28 mouse cellular contexts compared by ENCODE assay signal in genomic region chr4:87702834-87703233, GRCm38 (mm10).
DNase-seq lines count a peak whose midpoint lies in the region; ATAC-seq and TF ChIP-seq lines count a peak whose summit lies in the region.
"Had no signal": no experiment of that assay in that cellular context is flagged by ENCODE, and none has a peak within 500 bp of the region (broad histone marks: within the 10 kb centered on the region; RNA-seq: fewer than 3 reads in every experiment).

No protein-coding gene starts in this region.

- no peak overlapping the region for H3K4me2 ChIP-seq in hindbrain, embryonic 13.5 days
- no peak overlapping the region for H3K4me2 ChIP-seq in hindbrain, embryonic 11.5 days (replicated peaks; ENCODE audit: low read depth, low read length)
- H3K4me2 ChIP-seq in kidney, postnatal 0 days (ENCODE audit: low read length), result no peak overlapping the region
- no peak overlapping the region for H3K4me2 ChIP-seq in forebrain, embryonic 15.5 days (replicated peaks)
- no peak overlapping the region for H3K4me2 ChIP-seq in neural tube, embryonic 15.5 days
- H3K4me2 ChIP-seq: embryonic facial prominence, embryonic 15.5 days; heart, embryonic 11.5 days; limb, embryonic 13.5 days; liver, embryonic 12.5 days; midbrain, embryonic 12.5 days had no signal

- DNase-seq in hindbrain, embryonic 11.5 days (ENCODE audit: low spot score), result no peak
- peak; percentile 16 for DNase-seq in kidney, postnatal 0 days (ENCODE audit: low spot score)
- DNase-seq in kidney, postnatal 10 days, result no peak
- DNase-seq in cerebellum, adult 9-11 months, result no peak
- DNase-seq: adrenal gland, postnatal 25 days; cerebellum, adult 2 months; cerebellum, postnatal 25 days; gastrocnemius, postnatal 36 days; heart, adult 18-20 months; heart, postnatal 4 days; kidney, adult 11 months; lung, adult 18-20 months; lung, postnatal 4 days; thymus, adult 2 months; thymus, postnatal 36 days had no signal

- WGBS in hindbrain, embryonic 13.5 days, result 48% methylated on average over 4 of the region's 4 CpGs
- 65% methylated on average over 4 of the region's 4 CpGs for WGBS in hindbrain, embryonic 11.5 days
- 36% methylated on average over 4 of the region's 4 CpGs for WGBS in kidney, postnatal 0 days
- WGBS in forebrain, embryonic 15.5 days, result 16% methylated on average over 4 of the region's 4 CpGs
- WGBS in neural tube, embryonic 15.5 days, result 27% methylated on average over 4 of the region's 4 CpGs

- peak overlapping the region; percentile 31 for H3K27ac ChIP-seq in hindbrain, embryonic 13.5 days
- no peak overlapping the region for H3K27ac ChIP-seq in hindbrain, embryonic 11.5 days (ENCODE audit: low read depth, low read length)
- H3K27ac ChIP-seq in kidney, postnatal 0 days, result no peak overlapping the region
- H3K27ac ChIP-seq in forebrain, embryonic 15.5 days (replicated peaks), result no peak overlapping the region
- peak overlapping the region; percentile 45 for H3K27ac ChIP-seq in neural tube, embryonic 15.5 days (replicated peaks)
- H3K27ac ChIP-seq: embryonic facial prominence, embryonic 10.5 days; embryonic facial prominence, embryonic 15.5 days; limb, embryonic 13.5 days; liver, embryonic 12.5 days; midbrain, embryonic 12.5 days had no signal

- peaks cover 13% of the 10 kb centered on the region for H3K4me1 ChIP-seq in hindbrain, embryonic 13.5 days (replicated peaks)
- H3K4me1 ChIP-seq in hindbrain, embryonic 11.5 days (replicated peaks; ENCODE audit: control insufficient read depth, insufficient read depth, low read length), result no peaks in the 10 kb centered on the region
- no peaks in the 10 kb centered on the region for H3K4me1 ChIP-seq in kidney, postnatal 0 days (replicated peaks; ENCODE audit: insufficient read depth, low read length)
- H3K4me1 ChIP-seq in forebrain, embryonic 15.5 days, result peaks cover 5% of the 10 kb centered on the region; the same call in 1 of the 2 replicates
- peaks cover 8% of the 10 kb centered on the region for H3K4me1 ChIP-seq in neural tube, embryonic 15.5 days
- H3K4me1 ChIP-seq: embryonic facial prominence, embryonic 15.5 days; liver, embryonic 12.5 days; megakaryocyte, embryonic 14.5 days had no signal

- H3K9me3 ChIP-seq in hindbrain, embryonic 13.5 days, result peaks cover 5% of the 10 kb centered on the region; the same call in 1 of the 2 replicates
- no peaks in the 10 kb centered on the region for H3K9me3 ChIP-seq in hindbrain, embryonic 11.5 days (ENCODE audit: control insufficient read depth, low read length)
- H3K9me3 ChIP-seq in kidney, postnatal 0 days (replicated peaks; ENCODE audit: low read length), result no peaks in the 10 kb centered on the region
- H3K9me3 ChIP-seq in forebrain, embryonic 15.5 days, result no peaks in the 10 kb centered on the region
- 0 out of 2 replicates have a peak, but pooled peaks cover 3% of the 10 kb centered on the region for H3K9me3 ChIP-seq in neural tube, embryonic 15.5 days (replicated peaks)
- H3K9me3 ChIP-seq: embryonic facial prominence, embryonic 10.5 days; embryonic facial prominence, embryonic 15.5 days; limb, embryonic 13.5 days; liver, embryonic 12.5 days; megakaryocyte, embryonic 14.5 days; midbrain, embryonic 12.5 days had no signal

- no peak overlapping the region for H3K9ac ChIP-seq in hindbrain, embryonic 13.5 days
- no peak overlapping the region for H3K9ac ChIP-seq in hindbrain, embryonic 11.5 days (ENCODE audit: low read depth, low read length)
- no peak overlapping the region for H3K9ac ChIP-seq in kidney, postnatal 0 days (ENCODE audit: low read depth, low read length)
- no peak overlapping the region for H3K9ac ChIP-seq in forebrain, embryonic 15.5 days (replicated peaks)
- no peak overlapping the region for H3K9ac ChIP-seq in neural tube, embryonic 15.5 days (replicated peaks)
- H3K9ac ChIP-seq: embryonic facial prominence, embryonic 15.5 days; limb, embryonic 13.5 days; liver, embryonic 12.5 days; midbrain, embryonic 12.5 days had no signal

- H3K27me3 ChIP-seq in hindbrain, embryonic 13.5 days, result no peaks in the 10 kb centered on the region
- no peaks in the 10 kb centered on the region for H3K27me3 ChIP-seq in hindbrain, embryonic 11.5 days (ENCODE audit: control insufficient read depth, insufficient read depth, low read length)
- H3K27me3 ChIP-seq in kidney, postnatal 0 days (ENCODE audit: insufficient read depth, low read length), result no peaks in the 10 kb centered on the region
- H3K27me3 ChIP-seq in forebrain, embryonic 15.5 days, result no peaks in the 10 kb centered on the region
- no peaks in the 10 kb centered on the region for H3K27me3 ChIP-seq in neural tube, embryonic 15.5 days (replicated peaks)
- H3K27me3 ChIP-seq: limb, embryonic 13.5 days; liver, embryonic 12.5 days; megakaryocyte, embryonic 14.5 days had no signal

- no peak for TF ChIP-seq CTCF in kidney, postnatal 0 days (IDR thresholded peaks at IDR 0.05; ENCODE audit: low read depth)

- no peaks in the 10 kb centered on the region for H3K36me3 ChIP-seq in hindbrain, embryonic 13.5 days
- no peaks in the 10 kb centered on the region for H3K36me3 ChIP-seq in hindbrain, embryonic 11.5 days (ENCODE audit: control insufficient read depth, insufficient read depth, low read length)
- no peaks in the 10 kb centered on the region for H3K36me3 ChIP-seq in kidney, postnatal 0 days (ENCODE audit: insufficient read depth, low read length)
- no peaks in the 10 kb centered on the region for H3K36me3 ChIP-seq in forebrain, embryonic 15.5 days
- no peaks in the 10 kb centered on the region for H3K36me3 ChIP-seq in neural tube, embryonic 15.5 days
- H3K36me3 ChIP-seq: embryonic facial prominence, embryonic 10.5 days; embryonic facial prominence, embryonic 15.5 days; limb, embryonic 13.5 days; liver, embryonic 12.5 days; midbrain, embryonic 12.5 days had no signal

- no peak overlapping the region for H3K4me3 ChIP-seq in hindbrain, embryonic 13.5 days
- no peak overlapping the region for H3K4me3 ChIP-seq in hindbrain, embryonic 11.5 days (ENCODE audit: low read depth, low read length)
- H3K4me3 ChIP-seq in kidney, postnatal 0 days (replicated peaks; ENCODE audit: low read depth, low read length), result no peak overlapping the region
- no peak overlapping the region for H3K4me3 ChIP-seq in forebrain, embryonic 15.5 days
- H3K4me3 ChIP-seq in neural tube, embryonic 15.5 days (replicated peaks), result no peak overlapping the region
- H3K4me3 ChIP-seq: embryonic facial prominence, embryonic 10.5 days; embryonic facial prominence, embryonic 15.5 days; limb, embryonic 13.5 days; liver, embryonic 12.5 days; megakaryocyte, embryonic 14.5 days; midbrain, embryonic 12.5 days had no signal

- 0 out of 2 replicates have a peak, but pooled peaks have one; percentile 49 for ATAC-seq in hindbrain, embryonic 13.5 days (ENCODE audit: low FRiP score)
- no peak for ATAC-seq in hindbrain, embryonic 11.5 days (ENCODE audit: low FRiP score)
- peak; percentile 66 for ATAC-seq in kidney, postnatal 0 days (replicated peaks; ENCODE audit: low FRiP score, low read depth)
- 0 out of 2 replicates have a peak, but pooled peaks have one; percentile 29 for ATAC-seq in forebrain, embryonic 15.5 days (replicated peaks)
- peak; percentile 24 for ATAC-seq in neural tube, embryonic 15.5 days (ENCODE audit: low FRiP score)
- ATAC-seq: CD4-positive, CD25-positive, alpha-beta regulatory T cell, adult 4 months; inflammation-experienced regulatory T-cells, adult 6 months; liver, embryonic 12.5 days; lung, postnatal 0 days had no signal

Comparison
In these comparisons a context has a peak if more than half of its experiments do, and no peak if none do; other contexts are left out.
1. H3K27ac ChIP-seq: peak in hindbrain, embryonic 13.5 days (single experiment) and neural tube, embryonic 15.5 days (single experiment); none in hindbrain, embryonic 11.5 days (single experiment), kidney, postnatal 0 days (single experiment) and forebrain, embryonic 15.5 days (single experiment).